Mouse (Mus musculus) heart, adult 2 months (tissue): Measurements from ENCODE around the gene Sh3bgr.

Experiments
- CTCF ChIP-seq: fragments of 200-600 bp; IDR thresholded peaks from 2 replicates; pipeline ENCODE4 v1.8.1; 2022; ENCODE audit warnings: antibody characterized with exemption, mild to moderate bottlenecking, moderate library complexity
- POLR2A ChIP-seq: fragments of 200-500 bp; IDR thresholded peaks from 2 replicates; pipeline ENCODE4 v1.6.1; 2011; ENCODE audit warnings: mild to moderate bottlenecking, low read depth, low read length, control low read depth; ENCODE audit not compliant: insufficient read depth

GRCm38 (mm10) chr16:96231251-96231650, 31.0 kb downstream of the Sh3bgr start:
- no peak for TF ChIP-seq CTCF
- TF ChIP-seq POLR2A, result no peak
